Mouse (Mus musculus) ES-Bruce4 (cell line): ENCODE measurements around the gene Ruvbl2. TPM values are rescaled to one million over a fixed set of nuclear protein-coding genes. Genes with fewer than 3 reads are reported as not detected.
"Not testable (repeated sequence)": the region's sequence is repeated elsewhere in the genome, so short reads cannot be mapped to it uniquely, and the experiment has no call there.

Source experiments
- H3K27ac ChIP-seq: 2 replicates; pipeline ENCODE4 v1.5.1; 2012; ENCODE audit warnings: low read length, inconsistent platforms; ENCODE audit not compliant: insufficient read depth
- H3K27me3 ChIP-seq: 2 replicates; pipeline ENCODE4 v1.6.1; 2012; ENCODE audit warnings: mild to moderate bottlenecking, low read length, inconsistent platforms; ENCODE audit not compliant: control insufficient read depth, poor library complexity, insufficient read depth, severe bottlenecking
- H3K36me3 ChIP-seq: 2 replicates; pipeline ENCODE4 v1.6.1; 2012; ENCODE audit warnings: inconsistent platforms, mild to moderate bottlenecking, low read length, moderate library complexity; ENCODE audit not compliant: control insufficient read depth, poor library complexity, insufficient read depth, severe bottlenecking
- H3K4me1 ChIP-seq: one replicate; pipeline ENCODE4 v1.8.1; 2011; ENCODE audit warnings: low read length; ENCODE audit not compliant: control insufficient read depth, insufficient read depth
- H3K4me3 ChIP-seq: 2 replicates; pipeline ENCODE4 v1.5.1; 2011; ENCODE audit warnings: low read depth, mild to moderate bottlenecking, low read length
- H3K9ac ChIP-seq: 2 replicates; pipeline ENCODE4 v1.6.1; 2012; ENCODE audit warnings: low read depth, mild to moderate bottlenecking, inconsistent platforms; ENCODE audit not compliant: poor library complexity, severe bottlenecking
- H3K9me3 ChIP-seq: replicated peaks from 2 replicates; pipeline ENCODE4 v1.6.1; 2012; ENCODE audit warnings: mild to moderate bottlenecking, low read length, inconsistent platforms; ENCODE audit not compliant: control insufficient read depth, poor library complexity, insufficient read depth, severe bottlenecking
- CTCF ChIP-seq: IDR thresholded peaks from one replicate; pipeline ENCODE4 v1.8.1; 2011; ENCODE audit warnings: low read depth, low read length
- EP300 ChIP-seq: IDR thresholded peaks from 2 replicates; pipeline ENCODE4 v1.6.1; 2011; ENCODE audit warnings: low read depth, low read length; ENCODE audit not compliant: insufficient read depth
- POLR2A ChIP-seq: IDR thresholded peaks from one replicate; pipeline ENCODE4 v1.8.1; 2011; ENCODE audit warnings: low read length; ENCODE audit not compliant: insufficient read depth
- polyA plus RNA-seq: library from polyadenylated mRNA; stranded (reverse); fragments of >200 nt; gene quantifications from 2 replicates; pipeline ENCODE4 v1.2.4, GENCODE M21; 2011; ENCODE audit warnings: low read depth; ENCODE audit not compliant: missing spikeins, insufficient read depth, insufficient read length

Ruvbl2 gene
- polyA plus RNA-seq, 1 experiment: 263 TPM

DNA sequence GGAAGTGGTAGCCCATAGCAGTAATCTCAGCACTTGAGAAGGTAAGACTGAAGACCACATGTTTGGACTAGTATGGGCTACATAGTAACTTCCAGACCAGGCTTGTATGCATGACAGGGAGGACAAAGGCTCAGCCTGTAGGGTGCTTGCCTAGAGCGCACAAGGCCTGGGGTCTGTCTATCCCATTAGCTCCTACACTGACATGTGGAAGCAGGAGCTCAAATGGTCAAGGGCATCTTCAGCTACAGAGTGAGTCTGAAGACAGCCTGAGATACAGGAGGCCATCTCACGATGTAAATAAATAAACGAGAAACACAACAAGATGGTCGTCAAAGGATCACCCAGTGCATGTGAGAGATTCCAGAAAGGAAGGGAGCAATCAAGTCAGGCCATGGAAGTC, 24.4 kb upstream of the Ruvbl2 start:
- no peaks in the 10 kb centered on the region for H3K27me3 ChIP-seq
- H3K36me3 ChIP-seq: peaks cover 54% of the 10 kb centered on the region
- H3K9ac ChIP-seq: peak overlapping the region; percentile 82; the same call in 1 of the 2 replicates
- TF ChIP-seq CTCF: no peak
- TF ChIP-seq POLR2A: no peak
- TF ChIP-seq EP300: no peak
- no peaks in the 10 kb centered on the region for H3K4me1 ChIP-seq
- H3K27ac ChIP-seq: peak overlapping the region; percentile 91
- no peak overlapping the region for H3K4me3 ChIP-seq
- no peaks in the 10 kb centered on the region for H3K9me3 ChIP-seq

DNA sequence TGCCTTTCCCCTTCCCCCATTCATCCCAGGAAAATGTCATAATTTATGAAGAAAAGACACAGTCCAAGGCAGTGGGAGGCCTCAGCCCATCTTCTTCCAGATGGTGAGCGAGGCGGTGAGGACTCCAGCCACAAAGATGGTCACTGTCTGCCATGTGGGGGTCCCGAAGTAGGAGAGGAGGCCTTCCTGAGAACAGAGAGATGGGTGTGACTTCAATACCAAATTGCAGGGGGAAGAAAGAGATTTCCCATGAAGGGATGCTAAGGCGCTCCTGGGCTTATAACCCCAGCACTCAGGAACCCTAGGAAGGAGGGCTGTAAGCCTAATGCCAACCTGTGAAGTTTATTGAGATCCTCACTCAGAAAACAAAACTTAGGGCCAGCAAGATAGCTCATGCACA, 23.9 kb upstream of the Ruvbl2 start:
- TF ChIP-seq CTCF (no peak), EP300 (no peak), POLR2A (no peak)
- H3K9me3 ChIP-seq: no peaks in the 10 kb centered on the region
- no peaks in the 10 kb centered on the region for H3K4me1 ChIP-seq
- H3K27me3 ChIP-seq: no peaks in the 10 kb centered on the region
- H3K4me3 ChIP-seq: peak overlapping the region; percentile 46
- H3K9ac ChIP-seq: peak overlapping the region; percentile 82
- H3K36me3 ChIP-seq: peaks cover 55% of the 10 kb centered on the region
- H3K27ac ChIP-seq: peak overlapping the region; percentile 91

DNA sequence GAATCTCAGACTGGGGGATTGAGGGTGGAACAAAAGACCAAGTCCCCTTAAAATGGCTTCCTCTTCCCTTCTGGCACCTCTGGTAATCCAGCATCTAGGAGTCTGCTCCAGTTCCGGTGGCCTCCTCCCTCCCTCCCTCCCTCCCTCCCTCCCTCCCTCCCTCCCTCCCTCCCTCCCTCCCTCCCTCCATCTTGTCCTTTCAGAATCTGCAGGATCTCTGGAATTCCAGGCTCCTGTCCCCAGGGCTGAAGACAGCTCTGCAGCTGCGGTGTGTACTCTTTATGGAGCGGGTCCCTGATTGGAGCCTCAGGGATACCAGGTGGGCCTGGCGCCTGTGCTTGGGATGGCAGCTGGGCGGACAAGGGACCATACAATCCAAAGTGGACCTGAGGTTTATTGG, 23.4 kb upstream of the Ruvbl2 start:
- H3K27me3 ChIP-seq: no peaks in the 10 kb centered on the region
- peaks cover 55% of the 10 kb centered on the region for H3K36me3 ChIP-seq
- peak; percentile 18 for TF ChIP-seq POLR2A
- TF ChIP-seq CTCF: no peak
- no peak for TF ChIP-seq EP300
- peak overlapping the region; percentile 82 for H3K9ac ChIP-seq
- peak overlapping the region; percentile 70 for H3K4me3 ChIP-seq
- H3K9me3 ChIP-seq: no peaks in the 10 kb centered on the region
- no peaks in the 10 kb centered on the region for H3K4me1 ChIP-seq
- H3K27ac ChIP-seq: peak overlapping the region; percentile 98

DNA sequence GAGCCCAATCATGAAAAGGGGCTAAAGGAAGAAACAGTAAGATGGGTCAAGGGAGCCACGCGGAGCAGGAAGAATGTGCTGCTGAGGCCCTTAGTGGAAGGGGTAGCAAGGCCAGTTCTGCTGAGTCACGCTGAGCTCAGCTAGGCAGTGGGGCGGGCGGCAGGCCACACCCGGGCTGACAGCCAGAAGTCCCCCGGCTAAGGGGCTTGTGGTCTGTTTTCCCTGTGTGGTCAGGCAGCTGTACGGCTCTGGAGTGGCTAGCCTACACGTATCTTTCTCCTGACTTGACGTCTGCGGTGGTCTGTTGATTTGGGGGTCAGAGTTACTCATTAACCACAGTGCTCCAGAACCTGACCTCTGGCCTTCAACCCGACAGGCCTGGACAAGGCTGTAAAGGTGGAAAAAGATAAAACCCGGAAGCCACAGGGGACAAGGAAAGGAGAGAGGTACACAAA, 23.0 kb upstream of the Ruvbl2 start:
- TF ChIP-seq EP300: peak; percentile 96
- no peak for TF ChIP-seq POLR2A
- TF ChIP-seq CTCF: no peak
- no peaks in the 10 kb centered on the region for H3K9me3 ChIP-seq
- peak overlapping the region; percentile 98 for H3K27ac ChIP-seq
- H3K9ac ChIP-seq: peak overlapping the region; percentile 82
- no peaks in the 10 kb centered on the region for H3K4me1 ChIP-seq
- H3K36me3 ChIP-seq: peaks cover 55% of the 10 kb centered on the region
- peak overlapping the region; percentile 70 for H3K4me3 ChIP-seq
- no peaks in the 10 kb centered on the region for H3K27me3 ChIP-seq

DNA sequence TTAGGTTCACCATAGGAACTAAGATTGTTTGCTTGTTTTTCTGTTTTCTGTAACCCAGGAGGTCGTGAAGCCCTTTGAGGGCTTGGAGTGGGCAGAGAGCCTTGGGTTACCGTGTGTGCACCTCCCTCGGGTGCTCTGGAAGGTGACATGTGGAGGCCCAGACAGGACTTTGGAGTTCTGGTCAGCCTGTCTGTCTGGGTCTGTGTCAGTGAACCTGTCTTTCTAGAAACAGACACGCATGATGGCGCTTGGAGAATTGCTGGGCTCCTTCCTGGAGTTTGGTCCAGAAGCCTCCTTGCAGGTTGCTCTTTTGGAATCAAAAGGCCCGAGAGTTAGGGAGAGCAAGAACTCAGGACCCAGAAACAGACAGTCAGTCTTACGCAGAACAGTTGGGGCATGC, 22.5 kb upstream of the Ruvbl2 start:
- H3K4me1 ChIP-seq: peaks cover under 1% of the 10 kb centered on the region
- no peaks in the 10 kb centered on the region for H3K27me3 ChIP-seq
- peak overlapping the region; percentile 98 for H3K27ac ChIP-seq
- peak overlapping the region; percentile 82 for H3K9ac ChIP-seq
- H3K4me3 ChIP-seq: peak overlapping the region; percentile 70
- H3K9me3 ChIP-seq: no peaks in the 10 kb centered on the region
- TF ChIP-seq CTCF: no peak
- TF ChIP-seq EP300: no peak
- TF ChIP-seq POLR2A: no peak
- peaks cover 54% of the 10 kb centered on the region for H3K36me3 ChIP-seq

DNA sequence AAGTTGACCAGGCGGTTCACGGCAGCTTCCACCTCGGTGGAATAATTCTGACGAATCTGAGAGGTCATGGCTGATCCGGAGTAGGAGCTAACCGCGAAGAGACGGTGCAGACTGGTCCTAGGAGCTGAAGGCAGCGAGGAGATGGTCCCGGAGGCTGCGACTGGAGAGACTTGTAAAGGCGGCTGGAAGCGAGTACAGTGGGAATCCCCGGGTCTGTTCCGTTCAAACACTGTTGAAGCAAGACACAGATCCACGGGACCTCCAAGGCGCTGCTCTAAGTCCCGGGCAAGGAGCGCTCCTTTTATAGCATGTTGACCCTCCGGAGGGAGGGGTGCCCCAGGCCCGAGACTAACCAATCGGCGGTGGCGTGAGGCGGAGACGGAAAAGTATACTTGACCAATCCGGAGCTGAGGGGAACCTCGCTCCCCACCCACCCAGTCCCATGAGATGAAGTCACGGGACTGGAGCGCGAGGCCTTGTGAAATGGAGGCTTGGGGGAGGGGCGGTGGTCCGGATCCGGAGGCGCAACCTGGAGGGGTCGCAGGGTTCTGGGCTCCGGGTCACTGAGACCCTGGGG, 21.8 kb upstream of the Ruvbl2 start, which contains the start of gene Ftl1:
Ftl1 (minus strand) TSS at position 321 of the 577 bp plus-strand sequence.
- Histone ChIP-seq H3K36me3 (peaks cover 47% of the 10 kb centered on the region), H3K27ac (peak within 1 kb of the TSS; percentile 98), H3K9ac (peak within 1 kb of the TSS; percentile 87), H3K4me3 (peak within 1 kb of the TSS; percentile 90)
- H3K27me3 ChIP-seq, H3K4me1 ChIP-seq, H3K9me3 ChIP-seq: not testable (repeated sequence)
- TF ChIP-seq POLR2A (peak; percentile 94), EP300 (peak; percentile 72; the same call in 1 of the 2 replicates)
